Mouse (Mus musculus): ENCODE data around the gene Tenm4. TPM values are rescaled to one million over a fixed set of nuclear protein-coding genes. Genes with fewer than 3 reads are reported as not detected.

Gene Tenm4
- total RNA-seq, 1 experiment: 38.9 TPM

- H3K9me3 ChIP-seq (ENCODE audit: control insufficient read depth, insufficient read depth, low read depth, low read length): no peaks in the 10 kb centered on the region
- TF ChIP-seq HCFC1 (IDR thresholded peaks at IDR 0.05; ENCODE audit: borderline replicate concordance, insufficient read depth, low read length) (no peak), CHD2 (IDR thresholded peaks at IDR 0.05; ENCODE audit: low read depth, low read length) (no peak), ZNF384 (IDR thresholded peaks at IDR 0.05; ENCODE audit: low read depth, low read length) (no peak)
- H3K4me3 ChIP-seq (ENCODE audit: insufficient read depth in 1 of 2, low read depth in 1 of 2, low read length in 2 of 2, poor library complexity in 1 of 2, severe bottlenecking in 1 of 2): no peak overlapping the region
- H3K36me3 ChIP-seq (ENCODE audit: control insufficient read depth, insufficient read depth, low read length, poor library complexity, severe bottlenecking): no peaks in the 10 kb centered on the region
- DNase-seq (ENCODE audit: low read depth, low spot score): no peak
- no peaks in the 10 kb centered on the region for H3K4me1 ChIP-seq (ENCODE audit: control insufficient read depth in 2 of 2, insufficient read depth in 2 of 2, low read length in 2 of 2, poor library complexity in 1 of 2)
- no peak overlapping the region for H3K9ac ChIP-seq (ENCODE audit: insufficient read depth, low read depth, low read length, poor library complexity, severe bottlenecking)
- H3K27ac ChIP-seq (ENCODE audit: insufficient read depth, low read depth, low read length, poor library complexity, severe bottlenecking): no peak overlapping the region
- in situ Hi-C loops (cut with MboI; ENCODE audit: low sequenced_read_pairs in 2 of 2, unreplicated experiment in 2 of 2): no loop called here
These were observed 203.1 kb downstream of the Tenm4 start for GRCm38 (mm10) chr7:96374004-96374663.

- no peak for TF ChIP-seq CHD2 (IDR thresholded peaks at IDR 0.05; ENCODE audit: low read depth, low read length)
- TF ChIP-seq MAFK (IDR thresholded peaks at IDR 0.05; ENCODE audit: insufficient read depth, low read depth, low read length): no peak
- no peak for TF ChIP-seq ZNF384 (IDR thresholded peaks at IDR 0.05; ENCODE audit: low read depth, low read length)
- TF ChIP-seq ZC3H11A (IDR thresholded peaks at IDR 0.05; ENCODE audit: borderline replicate concordance, low read depth, low read length): no peak
- TF ChIP-seq HCFC1 (IDR thresholded peaks at IDR 0.05; ENCODE audit: borderline replicate concordance, insufficient read depth, low read length): no peak
- DNase-seq (ENCODE audit: low read depth, low spot score): no peak
These were observed 204.5 kb downstream of the Tenm4 start for GRCm38 (mm10) chr7:96375507-96375906.

GRCm38 (mm10) chr7:96383686-96384528 is 212.9 kb downstream of the Tenm4 start:
- H3K4me1 ChIP-seq (ENCODE audit: control insufficient read depth in 2 of 2, insufficient read depth in 2 of 2, low read length in 2 of 2, poor library complexity in 1 of 2): 0 out of 4 replicates have a peak, but pooled peaks cover 0 to 6% of the 10 kb centered on the region in 2 experiments
- no peaks in the 10 kb centered on the region for H3K9me3 ChIP-seq (ENCODE audit: control insufficient read depth, insufficient read depth, low read depth, low read length)
- no peaks in the 10 kb centered on the region for H3K36me3 ChIP-seq (ENCODE audit: control insufficient read depth, insufficient read depth, low read length, poor library complexity, severe bottlenecking)
- no peak overlapping the region for H3K27ac ChIP-seq (ENCODE audit: insufficient read depth, low read depth, low read length, poor library complexity, severe bottlenecking)
- H3K4me3 ChIP-seq (ENCODE audit: insufficient read depth in 1 of 2, low read depth in 1 of 2, low read length in 2 of 2, poor library complexity in 1 of 2, severe bottlenecking in 1 of 2): no peak overlapping the region
- TF ChIP-seq CHD2 (IDR thresholded peaks at IDR 0.05; ENCODE audit: low read depth, low read length): no peak
- no peak for TF ChIP-seq ZNF384 (IDR thresholded peaks at IDR 0.05; ENCODE audit: low read depth, low read length)
- TF ChIP-seq MAFK (IDR thresholded peaks at IDR 0.05; ENCODE audit: insufficient read depth, low read depth, low read length): no peak
- no peak for TF ChIP-seq HCFC1 (IDR thresholded peaks at IDR 0.05; ENCODE audit: borderline replicate concordance, insufficient read depth, low read length)
- TF ChIP-seq ZC3H11A (IDR thresholded peaks at IDR 0.05; ENCODE audit: borderline replicate concordance, low read depth, low read length): no peak
- in situ Hi-C loops (cut with MboI; ENCODE audit: low sequenced_read_pairs in 2 of 2, unreplicated experiment in 2 of 2): no loop called here
- no peak for DNase-seq (ENCODE audit: low read depth, low spot score)
- H3K9ac ChIP-seq (ENCODE audit: insufficient read depth, low read depth, low read length, poor library complexity, severe bottlenecking): no peak overlapping the region

More at GRCm38 (mm10) chr7:96375507-96375906, 204.5 kb downstream of the Tenm4 start:
- no peak overlapping the region for H3K9ac ChIP-seq (ENCODE audit: insufficient read depth, low read depth, low read length, poor library complexity, severe bottlenecking)
- no peaks in the 10 kb centered on the region for H3K9me3 ChIP-seq (ENCODE audit: control insufficient read depth, insufficient read depth, low read depth, low read length)
- no peak overlapping the region for H3K27ac ChIP-seq (ENCODE audit: insufficient read depth, low read depth, low read length, poor library complexity, severe bottlenecking)
- no peaks in the 10 kb centered on the region for H3K36me3 ChIP-seq (ENCODE audit: control insufficient read depth, insufficient read depth, low read length, poor library complexity, severe bottlenecking)
- H3K4me1 ChIP-seq (ENCODE audit: control insufficient read depth in 2 of 2, insufficient read depth in 2 of 2, low read length in 2 of 2, poor library complexity in 1 of 2): no peaks in the 10 kb centered on the region
- no peak overlapping the region for H3K4me3 ChIP-seq (ENCODE audit: insufficient read depth in 1 of 2, low read depth in 1 of 2, low read length in 2 of 2, poor library complexity in 1 of 2, severe bottlenecking in 1 of 2)
- in situ Hi-C loops (cut with MboI; ENCODE audit: low sequenced_read_pairs in 2 of 2, unreplicated experiment in 2 of 2): no loop called here

GRCm38 (mm10) chr7:96384726-96385500 is 213.9 kb downstream of the Tenm4 start:
- in situ Hi-C loops (cut with MboI; ENCODE audit: low sequenced_read_pairs in 2 of 2, unreplicated experiment in 2 of 2): no loop called here
- no peak overlapping the region for H3K27ac ChIP-seq (ENCODE audit: insufficient read depth, low read depth, low read length, poor library complexity, severe bottlenecking)
- no peaks in the 10 kb centered on the region for H3K36me3 ChIP-seq (ENCODE audit: control insufficient read depth, insufficient read depth, low read length, poor library complexity, severe bottlenecking)
- H3K9me3 ChIP-seq (ENCODE audit: control insufficient read depth, insufficient read depth, low read depth, low read length): no peaks in the 10 kb centered on the region
- TF ChIP-seq ZC3H11A (IDR thresholded peaks at IDR 0.05; ENCODE audit: borderline replicate concordance, low read depth, low read length) (no peak), CHD2 (IDR thresholded peaks at IDR 0.05; ENCODE audit: low read depth, low read length) (no peak), MAFK (IDR thresholded peaks at IDR 0.05; ENCODE audit: insufficient read depth, low read depth, low read length) (no peak), ZNF384 (IDR thresholded peaks at IDR 0.05; ENCODE audit: low read depth, low read length) (no peak), HCFC1 (IDR thresholded peaks at IDR 0.05; ENCODE audit: borderline replicate concordance, insufficient read depth, low read length) (no peak)
- no peak overlapping the region for H3K9ac ChIP-seq (ENCODE audit: insufficient read depth, low read depth, low read length, poor library complexity, severe bottlenecking)
- H3K4me3 ChIP-seq (ENCODE audit: insufficient read depth in 1 of 2, low read depth in 1 of 2, low read length in 2 of 2, poor library complexity in 1 of 2, severe bottlenecking in 1 of 2): no peak overlapping the region
- 0 out of 4 replicates have a peak, but pooled peaks cover 0 to 6% of the 10 kb centered on the region in 2 experiments for H3K4me1 ChIP-seq (ENCODE audit: control insufficient read depth in 2 of 2, insufficient read depth in 2 of 2, low read length in 2 of 2, poor library complexity in 1 of 2)
- DNase-seq (ENCODE audit: low read depth, low spot score): no peak
